Mouse (Mus musculus) ES-Bruce4 (cell line): ENCODE results near the gene Cdc45. TPM values are rescaled to one million over a fixed set of nuclear protein-coding genes. Genes with fewer than 3 reads are reported as not detected.
A peak's percentile ranks its signal among the peaks of the same experiment; 100 is the strongest.
"Not testable (repeated sequence)": the region's sequence is repeated elsewhere in the genome, so short reads cannot be mapped to it uniquely, and the experiment has no call there.

Source experiments
- H3K27ac ChIP-seq: 2 replicates; pipeline ENCODE4 v1.5.1; 2012; ENCODE audit warnings: low read length, inconsistent platforms; ENCODE audit not compliant: insufficient read depth
- H3K27me3 ChIP-seq: 2 replicates; pipeline ENCODE4 v1.6.1; 2012; ENCODE audit warnings: mild to moderate bottlenecking, low read length, inconsistent platforms; ENCODE audit not compliant: control insufficient read depth, poor library complexity, insufficient read depth, severe bottlenecking
- H3K36me3 ChIP-seq: 2 replicates; pipeline ENCODE4 v1.6.1; 2012; ENCODE audit warnings: inconsistent platforms, mild to moderate bottlenecking, low read length, moderate library complexity; ENCODE audit not compliant: control insufficient read depth, poor library complexity, insufficient read depth, severe bottlenecking
- H3K4me1 ChIP-seq: one replicate; pipeline ENCODE4 v1.8.1; 2011; ENCODE audit warnings: low read length; ENCODE audit not compliant: control insufficient read depth, insufficient read depth
- H3K4me3 ChIP-seq: 2 replicates; pipeline ENCODE4 v1.5.1; 2011; ENCODE audit warnings: low read depth, mild to moderate bottlenecking, low read length
- H3K9ac ChIP-seq: 2 replicates; pipeline ENCODE4 v1.6.1; 2012; ENCODE audit warnings: low read depth, mild to moderate bottlenecking, inconsistent platforms; ENCODE audit not compliant: poor library complexity, severe bottlenecking
- H3K9me3 ChIP-seq: replicated peaks from 2 replicates; pipeline ENCODE4 v1.6.1; 2012; ENCODE audit warnings: mild to moderate bottlenecking, low read length, inconsistent platforms; ENCODE audit not compliant: control insufficient read depth, poor library complexity, insufficient read depth, severe bottlenecking
- CTCF ChIP-seq: IDR thresholded peaks from one replicate; pipeline ENCODE4 v1.8.1; 2011; ENCODE audit warnings: low read depth, low read length
- EP300 ChIP-seq: IDR thresholded peaks from 2 replicates; pipeline ENCODE4 v1.6.1; 2011; ENCODE audit warnings: low read depth, low read length; ENCODE audit not compliant: insufficient read depth
- POLR2A ChIP-seq: IDR thresholded peaks from one replicate; pipeline ENCODE4 v1.8.1; 2011; ENCODE audit warnings: low read length; ENCODE audit not compliant: insufficient read depth
- polyA plus RNA-seq: library from polyadenylated mRNA; stranded (reverse); fragments of >200 nt; gene quantifications from 2 replicates; pipeline ENCODE4 v1.2.4, GENCODE M21; 2011; ENCODE audit warnings: low read depth; ENCODE audit not compliant: missing spikeins, insufficient read depth, insufficient read length

The Cdc45 gene
- polyA plus RNA-seq, result 48.1 and 48.5 TPM in 2 replicates

GRCm38 (mm10) chr16:18811468-18812384 lies at the start of gene Cdc45, which contains the start of gene Ufd1:
Gene Cdc45, minus strand, starts transcription at chr16:18811987.
Gene Ufd1, plus strand, starts transcription at chr16:18811779.
- Histone ChIP-seq H3K9me3 (no peaks in the 10 kb centered on the region), H3K4me3 (peak within 1 kb of the TSS; percentile 84), H3K4me1 (no peaks in the 10 kb centered on the region), H3K9ac (peak within 1 kb of the TSS; percentile 83), H3K27me3 (no peaks in the 10 kb centered on the region), H3K36me3 (peaks cover 21% of the 10 kb centered on the region), H3K27ac (no peak within 1 kb of the TSS)
- TF ChIP-seq POLR2A, result peak; percentile 83
- TF ChIP-seq EP300, result no peak

DNA sequence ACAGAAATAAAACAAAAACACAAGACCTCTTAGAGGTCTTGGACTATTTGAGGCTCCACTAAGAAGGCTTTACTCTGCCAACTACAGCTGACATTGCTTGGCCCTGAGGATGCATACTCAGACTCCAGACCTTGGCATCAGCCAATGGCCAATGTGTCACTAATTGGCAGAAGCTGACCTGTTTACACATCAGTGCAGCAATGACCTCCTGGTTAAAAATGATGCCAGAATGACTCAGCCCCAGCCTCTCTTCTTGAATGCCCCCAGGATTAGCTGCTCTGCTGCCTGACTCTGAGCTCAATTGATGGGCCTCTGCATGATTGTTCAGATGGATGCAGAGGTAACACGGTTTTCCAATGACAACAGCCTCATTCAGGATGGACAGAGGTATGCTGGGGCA lies 48.4 kb upstream of the Cdc45 start:
- no peak for TF ChIP-seq POLR2A
- no peak for TF ChIP-seq CTCF
- no peak for TF ChIP-seq EP300
- peaks cover 3% of the 10 kb centered on the region; the same call in 1 of the 2 replicates for H3K9me3 ChIP-seq
- no peak overlapping the region for H3K27ac ChIP-seq
- no peak overlapping the region for H3K4me3 ChIP-seq
- H3K36me3 ChIP-seq, result no peaks in the 10 kb centered on the region
- H3K9ac ChIP-seq, result no peak overlapping the region
- no peaks in the 10 kb centered on the region for H3K27me3 ChIP-seq
- no peaks in the 10 kb centered on the region for H3K4me1 ChIP-seq

DNA sequence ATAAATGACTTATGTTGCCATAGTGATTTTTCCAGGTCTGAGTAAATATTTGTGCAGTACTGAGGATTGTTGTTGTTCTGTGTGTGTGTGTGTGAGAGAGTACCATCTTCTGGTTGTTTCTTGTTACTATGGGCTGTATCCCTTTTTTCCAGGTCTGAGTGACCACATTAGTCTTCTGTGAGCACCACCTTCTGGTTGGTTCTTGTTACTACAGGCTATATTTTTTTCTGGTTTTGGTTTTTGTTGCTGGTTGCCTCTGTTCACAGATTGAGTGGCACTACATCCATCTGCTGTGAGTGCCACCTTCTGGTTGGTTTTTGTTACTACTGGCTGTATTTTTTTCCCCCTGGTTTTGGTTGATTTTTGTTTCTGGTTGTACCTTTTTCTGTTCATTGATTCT lies 46.8 kb upstream of the Cdc45 start:
- peaks cover 3% of the 10 kb centered on the region; the same call in 1 of the 2 replicates for H3K9me3 ChIP-seq
- no peaks in the 10 kb centered on the region for H3K27me3 ChIP-seq
- H3K27ac ChIP-seq, result no peak overlapping the region
- TF ChIP-seq EP300 (no peak), CTCF (no peak), POLR2A (no peak)
- no peaks in the 10 kb centered on the region for H3K4me1 ChIP-seq
- H3K9ac ChIP-seq, result no peak overlapping the region
- H3K4me3 ChIP-seq, result no peak overlapping the region
- H3K36me3 ChIP-seq, result no peaks in the 10 kb centered on the region

- H3K36me3 ChIP-seq, H3K27ac ChIP-seq, H3K9me3 ChIP-seq, H3K9ac ChIP-seq, H3K27me3 ChIP-seq, H3K4me1 ChIP-seq, H3K4me3 ChIP-seq: not testable (repeated sequence)
Measured at GRCm38 (mm10) chr16:18849521-18850190, 37.9 kb upstream of the Cdc45 start.

GRCm38 (mm10) chr16:18846301-18846820 lies 34.6 kb upstream of the Cdc45 start:
- Histone ChIP-seq H3K4me1 (no peaks in the 10 kb centered on the region), H3K9ac (no peak overlapping the region), H3K27me3 (no peaks in the 10 kb centered on the region), H3K36me3 (no peaks in the 10 kb centered on the region), H3K4me3 (no peak overlapping the region), H3K9me3 (peaks cover 2% of the 10 kb centered on the region; the same call in 1 of the 2 replicates), H3K27ac (no peak overlapping the region)
- TF ChIP-seq EP300, result no peak
- no peak for TF ChIP-seq POLR2A
- no peak for TF ChIP-seq CTCF

- H3K4me1 ChIP-seq, result no peaks in the 10 kb centered on the region
- no peak overlapping the region for H3K4me3 ChIP-seq
- no peak for TF ChIP-seq EP300
- TF ChIP-seq POLR2A, result no peak
- TF ChIP-seq CTCF, result no peak
- H3K27ac ChIP-seq, result no peak overlapping the region
- peaks cover 9% of the 10 kb centered on the region for H3K36me3 ChIP-seq
- H3K27me3 ChIP-seq, result no peaks in the 10 kb centered on the region
- no peaks in the 10 kb centered on the region for H3K9me3 ChIP-seq
- no peak overlapping the region for H3K9ac ChIP-seq
Measured at GRCm38 (mm10) chr16:18838346-18838745, 26.6 kb upstream of the Cdc45 start.
